Mouse (Mus musculus) small intestine, adult 2 months (tissue): Measurements from ENCODE around the gene Usp29.

Source experiments
- CTCF ChIP-seq: fragments of 200-500 bp; IDR thresholded peaks from 2 replicates; pipeline ENCODE4 v1.5.1; 2012; ENCODE audit warnings: low read depth, mild to moderate bottlenecking, control low read depth, inconsistent platforms, low read length, moderate library complexity, mixed read lengths; ENCODE audit not compliant: insufficient replicate concordance, insufficient read length; ENCODE audit errors: extremely low read depth
- POLR2A ChIP-seq: fragments of 200-500 bp; IDR thresholded peaks from 2 replicates; pipeline ENCODE4 v1.6.1; 2012; ENCODE audit warnings: low read depth, mild to moderate bottlenecking, control low read depth, inconsistent platforms, low read length, moderate library complexity

DNA sequence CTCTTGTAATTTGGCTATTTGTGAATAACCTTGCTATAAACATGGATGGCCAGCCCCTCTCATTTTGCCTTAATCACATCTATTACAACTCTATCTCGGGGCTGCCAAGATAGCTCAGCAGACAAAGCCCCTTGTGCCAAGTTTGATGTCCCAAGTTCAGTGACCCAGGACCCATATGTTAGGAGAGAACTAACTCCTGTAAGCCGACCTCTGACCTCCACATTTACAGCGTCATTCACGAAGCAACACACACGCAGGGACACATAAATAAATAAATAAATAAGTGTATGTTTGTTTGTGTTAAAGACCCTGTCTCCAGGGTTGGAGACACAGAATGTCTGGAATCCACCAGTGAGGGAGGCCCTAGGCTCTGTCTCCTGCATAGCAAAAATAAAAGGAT, 186.7 kb downstream of the Usp29 start:
- TF ChIP-seq POLR2A (no peak), CTCF (no peak)
